Mouse (Mus musculus): ENCODE results near the gene Supt5.

DNA sequence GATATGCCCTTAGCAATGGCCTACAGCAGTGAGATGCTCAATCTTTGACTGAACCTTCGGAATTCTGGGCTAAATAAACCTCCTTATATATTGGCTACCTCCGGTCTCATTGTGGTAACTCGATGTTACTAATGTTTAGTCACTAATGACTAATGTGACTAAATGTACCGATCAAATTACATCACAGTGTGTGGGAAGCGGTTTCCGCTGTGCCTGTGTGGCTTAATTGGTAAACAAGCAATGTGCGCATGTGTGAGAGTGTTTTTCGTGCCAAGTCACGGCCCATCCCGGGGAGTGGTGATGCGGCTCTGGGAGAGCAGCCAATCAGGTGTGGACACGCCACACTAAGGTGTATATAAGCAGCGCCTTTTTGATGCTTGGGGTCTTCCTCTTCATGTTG is 73.2 kb downstream of the Supt5 start:
- TF ChIP-seq CTCF (IDR thresholded peaks at IDR 0.05; ENCODE audit: low read depth) = no peak
- TF ChIP-seq EP300 (optimal IDR thresholded peaks at IDR 0.05) = no peak

Data from stomach, postnatal 0 days (tissue).